Comparison of ENCODE assay signal across 8 mouse cellular contexts in genomic region chr2:39006149-39006730, GRCm38 (mm10). TPM values are rescaled to one million over a fixed set of nuclear protein-coding genes. Genes with fewer than 3 reads are reported as not detected.
DNase-seq lines count a peak whose midpoint lies in the region; ATAC-seq and TF ChIP-seq lines count a peak whose summit lies in the region.

No protein-coding gene starts in this region.

- peaks cover 9% of the 10 kb centered on the region for H3K4me1 ChIP-seq in cerebellum, adult 2 months (ENCODE audit: control insufficient read depth, insufficient read depth, low read length)
- H3K4me1 ChIP-seq in spleen, adult 2 months (ENCODE audit: control insufficient read depth, insufficient read depth, insufficient read length) = peaks cover 20% of the 10 kb centered on the region; the same call in 1 of the 2 replicates
- H3K4me1 ChIP-seq in limb, embryonic 13.5 days = peaks cover 47% of the 10 kb centered on the region
- peaks cover 42% of the 10 kb centered on the region for H3K4me1 ChIP-seq in stomach, embryonic 16.5 days (ENCODE audit: control insufficient read depth, insufficient read depth, low read length)

- no peak overlapping the region for H3K27ac ChIP-seq in cerebellum, adult 2 months (ENCODE audit: insufficient read depth, low read length)
- no peak overlapping the region for H3K27ac ChIP-seq in spleen, adult 2 months (ENCODE audit: insufficient read depth, low read length)
- H3K27ac ChIP-seq in limb, embryonic 13.5 days = no peak overlapping the region
- H3K27ac ChIP-seq in stomach, embryonic 16.5 days (ENCODE audit: low read length) = no peak overlapping the region

- DNase-seq in cerebellum, adult 2 months = no peak
- DNase-seq in cerebellum, postnatal 36 days = no peak
- DNase-seq in spleen, adult 2 months (ENCODE audit: low read depth in 1 of 2, low spot score in 2 of 2) = no peak
- DNase-seq in spleen, postnatal 36 days (ENCODE audit: low spot score in 2 of 2) = no peak
- DNase-seq in right cerebral cortex, postnatal 4 days = no peak
- no peak for DNase-seq in cerebellum, postnatal 25 days

- no peaks in the 10 kb centered on the region for H3K9me3 ChIP-seq in limb, embryonic 13.5 days
- no peaks in the 10 kb centered on the region for H3K9me3 ChIP-seq in stomach, embryonic 16.5 days (replicated peaks; ENCODE audit: control insufficient read depth, low read length)

- peak overlapping the region; percentile 45 for H3K4me3 ChIP-seq in cerebellum, adult 2 months (replicated peaks; ENCODE audit: insufficient read depth, low read depth, low read length)
- 0 out of 2 replicates have a peak overlapping the region, but pooled peaks have one; percentile 34 for H3K4me3 ChIP-seq in spleen, adult 2 months (ENCODE audit: extremely low read depth, insufficient read depth, insufficient read length)
- H3K4me3 ChIP-seq in limb, embryonic 13.5 days = peak overlapping the region; percentile 79
- H3K4me3 ChIP-seq in stomach, embryonic 16.5 days (replicated peaks; ENCODE audit: low read length) = peak overlapping the region; percentile 84

- no peaks in the 10 kb centered on the region for H3K27me3 ChIP-seq in cerebellum, adult 2 months (ENCODE audit: control insufficient read depth, insufficient read depth, low read length)
- H3K27me3 ChIP-seq in spleen, adult 2 months (ENCODE audit: control insufficient read depth, insufficient read depth, low read length) = no peaks in the 10 kb centered on the region
- no peaks in the 10 kb centered on the region for H3K27me3 ChIP-seq in limb, embryonic 13.5 days
- no peaks in the 10 kb centered on the region for H3K27me3 ChIP-seq in stomach, embryonic 16.5 days (ENCODE audit: control insufficient read depth, insufficient read depth, low read length)

- ATAC-seq in limb, embryonic 13.5 days (ENCODE audit: low FRiP score, low read depth) = no peak
- ATAC-seq in stomach, embryonic 16.5 days (ENCODE audit: insufficient read depth, low FRiP score) = no peak

- 89% methylated on average over 14 of the region's 14 CpGs for WGBS in cerebellum, adult 2 months
- 89% methylated on average over 14 of the region's 14 CpGs for WGBS in spleen, adult 2 months
- 87% methylated on average over 14 of the region's 14 CpGs for WGBS in limb, embryonic 13.5 days
- 82% methylated on average over 14 of the region's 14 CpGs for WGBS in stomach, embryonic 16.5 days

- TF ChIP-seq CTCF in cerebellum, adult 2 months (IDR thresholded peaks at IDR 0.05; ENCODE audit: borderline replicate concordance, insufficient read depth, low read depth, low read length) = no peak
- no peak for TF ChIP-seq CTCF in spleen, adult 2 months (IDR thresholded peaks at IDR 0.05; ENCODE audit: extremely low read depth, insufficient read depth, insufficient read length, insufficient replicate concordance)

- peaks cover 11% of the 10 kb centered on the region for H3K36me3 ChIP-seq in spleen, adult 2 months (ENCODE audit: control insufficient read depth, insufficient read depth, low read length)
- H3K36me3 ChIP-seq in limb, embryonic 13.5 days = peaks cover 27% of the 10 kb centered on the region
- peaks cover 13% of the 10 kb centered on the region; the same call in 1 of the 2 replicates for H3K36me3 ChIP-seq in stomach, embryonic 16.5 days (ENCODE audit: control insufficient read depth, insufficient read depth, low read length)

- H3K9ac ChIP-seq in limb, embryonic 13.5 days = 0 out of 2 replicates have a peak overlapping the region, but pooled peaks have one; percentile 95
- 0 out of 2 replicates have a peak overlapping the region, but pooled peaks have one; percentile 42 for H3K9ac ChIP-seq in stomach, embryonic 16.5 days (ENCODE audit: low read length)

- H3K4me2 ChIP-seq in limb, embryonic 13.5 days (replicated peaks) = peak overlapping the region; percentile 98
- H3K4me2 ChIP-seq in stomach, embryonic 16.5 days (ENCODE audit: low read depth, low read length) = peak overlapping the region; percentile 60

- no peak for TF ChIP-seq POLR2A in cerebellum, adult 2 months (IDR thresholded peaks at IDR 0.05; ENCODE audit: borderline replicate concordance, insufficient read depth, low read length)
- no peak for TF ChIP-seq POLR2A in spleen, adult 2 months (IDR thresholded peaks at IDR 0.05; ENCODE audit: low read depth, low read length)

RNA-seq across cellular contexts. Expression of gene Rpl35, which starts 0.8 kb away (rescaled TPM):
- 221 and 222 TPM in 2 replicates for polyA plus RNA-seq in cerebellum, adult 2 months (2012; rRNA removed)
- polyA plus RNA-seq in spleen, adult 2 months (2012; rRNA removed) = 149 and 220 TPM in 2 replicates
- polyA plus RNA-seq in limb, embryonic 13.5 days (2015; fragmentation: Nextera tagmentation; extraction: Ambion mirVana) = 945 and 972 TPM in 2 replicates
- polyA plus RNA-seq in stomach, embryonic 16.5 days (2015; fragmentation: Nextera tagmentation; extraction: Ambion mirVana) = 789 and 1,020 TPM in 2 replicates

RNA-seq across cellular contexts. Expression of gene Arpc5l, which starts 1.1 kb away (rescaled TPM):
- 106 and 121 TPM in 2 replicates for polyA plus RNA-seq in cerebellum, adult 2 months (2012; rRNA removed)
- 51.0 and 82.0 TPM in 2 replicates for polyA plus RNA-seq in spleen, adult 2 months (2012; rRNA removed)
- polyA plus RNA-seq in limb, embryonic 13.5 days (2015; fragmentation: Nextera tagmentation; extraction: Ambion mirVana) = 111 and 115 TPM in 2 replicates
- polyA plus RNA-seq in stomach, embryonic 16.5 days (2015; fragmentation: Nextera tagmentation; extraction: Ambion mirVana) = 102 and 114 TPM in 2 replicates

RNA-seq across cellular contexts. Expression of gene Wdr38, which starts 9.0 kb away (rescaled TPM):
- 1.00 and 1.4 TPM in 2 replicates for polyA plus RNA-seq in cerebellum, adult 2 months (2012; rRNA removed)
- polyA plus RNA-seq in spleen, adult 2 months (2012; rRNA removed) = 0.44 and 0.50 TPM in 2 replicates
- polyA plus RNA-seq in limb, embryonic 13.5 days (2015; fragmentation: Nextera tagmentation; extraction: Ambion mirVana) = 1.8 and 1.9 TPM in 2 replicates
- 1.7 and 1.9 TPM in 2 replicates for polyA plus RNA-seq in stomach, embryonic 16.5 days (2015; fragmentation: Nextera tagmentation; extraction: Ambion mirVana)

RNA-seq across cellular contexts. Expression of gene Golga1, which starts 59.1 kb away (rescaled TPM):
- polyA plus RNA-seq in cerebellum, adult 2 months (2012; rRNA removed) = 43.3 and 44.2 TPM in 2 replicates
- polyA plus RNA-seq in spleen, adult 2 months (2012; rRNA removed) = 6.4 and 7.7 TPM in 2 replicates
- 29.2 and 31.0 TPM in 2 replicates for polyA plus RNA-seq in limb, embryonic 13.5 days (2015; fragmentation: Nextera tagmentation; extraction: Ambion mirVana)
- polyA plus RNA-seq in stomach, embryonic 16.5 days (2015; fragmentation: Nextera tagmentation; extraction: Ambion mirVana) = 27.8 and 31.2 TPM in 2 replicates

Comparison
In these comparisons a context has a peak if more than half of its experiments do, and no peak if none do; other contexts are left out.
1. H3K4me3 ChIP-seq: peak in every context shown above with its lines; median percentile 84 in stomach, embryonic 16.5 days; 79 in limb, embryonic 13.5 days; 45 in cerebellum, adult 2 months; 34 in spleen, adult 2 months.